Mouse (Mus musculus) subcutaneous adipose tissue, adult 2 months (tissue): ENCODE data around the gene Olfr569. TPM values are rescaled to one million over a fixed set of nuclear protein-coding genes. Genes with fewer than 3 reads are reported as not detected.

Experiments used
- polyA plus RNA-seq: library from polyadenylated mRNA; depleted of rRNA; stranded (reverse); fragments of >200 nt; gene quantifications from 2 replicates; pipeline ENCODE4 v1.2.3, GENCODE M21; 2012; ENCODE audit warnings: low replicate concordance; rRNA removed

Gene Olfr569
- polyA plus RNA-seq = not detected in 2 replicates

DNA sequence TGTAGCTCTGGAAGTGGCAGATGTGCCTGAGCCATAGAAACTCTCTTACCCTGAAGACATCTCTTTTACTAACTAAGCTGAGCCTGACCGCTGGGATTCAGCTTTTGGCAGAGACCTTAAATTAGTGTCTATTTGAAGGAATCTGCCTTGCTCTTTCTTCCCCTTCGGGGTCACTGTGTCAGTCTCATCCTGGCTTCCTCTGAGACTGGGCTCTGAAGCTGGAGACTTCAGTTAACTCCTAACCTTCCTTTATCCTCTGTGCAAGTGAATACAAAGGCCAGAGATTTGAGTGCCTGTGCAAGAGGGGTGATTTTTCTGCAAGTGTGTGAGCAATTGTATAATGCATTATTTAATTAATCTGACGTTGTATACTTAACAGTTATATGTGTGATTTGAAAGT lies at the start of gene Olfr569:
Olfr569 (minus strand) TSS at position 101 of the 400 bp plus-strand sequence.

DNA sequence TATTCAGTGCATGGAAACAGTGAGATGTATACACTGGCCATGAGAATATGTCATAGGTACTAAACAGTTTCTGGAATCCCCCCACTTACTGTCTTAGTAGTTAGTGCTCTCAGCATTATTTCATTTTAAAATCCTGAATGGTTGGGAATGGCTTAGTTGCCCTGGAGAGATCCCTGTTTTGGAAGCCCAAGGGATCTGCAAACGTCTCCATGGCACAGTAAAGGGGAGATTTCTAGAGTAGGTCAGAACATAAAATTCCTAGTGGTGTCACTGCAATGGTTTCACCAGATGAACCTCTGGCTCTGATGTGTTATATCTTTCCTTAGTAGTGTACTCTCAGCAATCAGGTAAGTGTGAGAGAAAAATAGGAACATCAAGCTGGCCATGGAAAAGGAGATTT lies 33.4 kb upstream of the Olfr569 start, which contains the start of gene Olfr572:
Olfr572 (plus strand) TSS at position 301 of the 400 bp plus-strand sequence.

DNA sequence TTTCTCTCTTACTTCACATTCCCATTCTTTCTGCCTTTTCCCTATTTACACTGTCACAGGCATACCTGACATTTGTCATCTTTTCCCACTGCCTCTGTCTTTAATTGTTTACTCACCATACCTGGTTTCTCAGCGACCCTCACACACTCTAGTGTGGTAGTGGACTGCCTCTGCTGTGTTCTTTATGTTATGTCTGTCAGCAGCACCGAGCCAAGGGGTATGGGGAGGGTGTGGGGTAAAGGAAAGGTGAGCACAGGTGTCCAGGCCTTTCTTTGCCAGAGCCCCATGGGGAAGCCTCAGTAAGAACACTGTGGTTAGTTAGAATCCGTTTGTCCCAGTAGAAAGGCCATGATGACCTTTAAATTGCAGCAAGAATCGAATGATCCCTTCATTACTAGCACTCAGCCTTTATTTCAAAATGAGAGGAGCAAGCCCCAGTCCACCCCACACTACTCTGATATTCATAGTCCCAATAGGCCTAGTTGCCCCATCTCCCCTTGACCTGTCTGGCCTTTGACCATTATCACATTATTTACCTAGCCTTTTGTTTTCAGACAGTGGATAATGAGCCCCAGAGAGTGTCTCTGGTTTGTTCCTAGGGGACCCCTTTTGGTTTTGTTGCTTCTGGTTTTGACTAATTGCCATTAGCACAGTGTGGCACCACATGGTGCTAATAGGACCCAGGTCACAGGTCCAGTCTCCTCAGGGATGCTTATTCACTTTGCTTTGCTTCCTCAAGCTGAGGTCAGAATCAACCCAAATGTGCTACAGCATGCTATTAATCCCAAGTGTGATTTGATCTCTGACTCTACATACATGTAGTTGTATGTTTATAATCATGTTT lies 26.6 kb upstream of the Olfr569 start, which contains the start of gene Olfr571:
Olfr571 (minus strand) TSS at position 505 of the 844 bp plus-strand sequence.

DNA sequence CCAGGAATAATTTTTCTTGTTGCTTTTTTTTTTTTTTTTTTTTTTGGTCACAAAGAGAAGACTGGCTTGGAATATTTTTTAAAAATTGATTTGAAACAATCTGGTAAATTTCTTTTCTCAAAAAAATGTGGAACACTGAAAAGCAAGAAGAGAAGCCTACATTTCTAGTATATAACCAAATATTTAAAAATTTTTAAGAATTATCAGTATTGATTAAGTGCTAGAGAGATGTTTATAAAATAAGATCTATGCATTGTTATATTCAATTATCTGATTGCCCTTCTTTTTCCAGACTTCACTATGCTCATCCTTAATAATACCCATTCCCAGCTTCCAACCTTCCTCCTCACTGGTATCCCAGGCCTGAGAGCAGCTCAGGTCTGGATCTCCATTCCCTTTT lies 13.9 kb downstream of the Olfr569 start, which contains the start of gene Olfr568:
Olfr568 (plus strand) TSS at position 301 of the 400 bp plus-strand sequence.

DNA sequence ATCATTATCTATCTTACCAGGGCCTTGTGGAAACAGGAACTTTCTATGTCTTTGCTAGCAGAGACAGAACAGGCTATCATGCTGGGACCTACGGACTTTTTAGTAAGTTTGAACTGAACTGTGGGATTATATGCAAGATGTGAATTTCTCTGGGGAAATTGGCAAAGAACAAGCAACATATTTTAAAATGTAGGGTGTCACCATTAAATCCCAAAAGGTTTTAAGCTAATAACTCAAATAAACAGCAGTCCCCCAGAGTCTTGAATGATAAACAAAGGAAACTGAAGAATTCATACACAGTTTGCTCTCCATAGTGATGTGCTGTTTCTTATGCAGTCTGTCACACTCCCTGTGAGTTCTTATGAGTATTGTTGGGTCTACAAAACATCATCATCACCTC lies 32.0 kb downstream of the Olfr569 start, which contains the start of gene Olfr566:
Olfr566 (minus strand) TSS at position 101 of the 400 bp plus-strand sequence.

Other genes starting within 250 kb of the Olfr569 start
- gene Olfr555, start 232.1 kb downstream of the Olfr569 start, polyA plus RNA-seq = not detected in 2 replicates
- gene Olfr556, start 226.0 kb downstream of the Olfr569 start, polyA plus RNA-seq = not detected in 2 replicates
- 41.4 and 44.2 TPM in 2 replicates for gene Trim68, start 203.6 kb downstream of the Olfr569 start, polyA plus RNA-seq
- not detected in 2 replicates for gene Olfr557, start 195.0 kb downstream of the Olfr569 start, polyA plus RNA-seq
- gene Olfr558, start 188.7 kb downstream of the Olfr569 start, polyA plus RNA-seq = 9.2 and 10.1 TPM in 2 replicates
- not detected in 2 replicates for gene Olfr33, start 171.8 kb downstream of the Olfr569 start, polyA plus RNA-seq
- gene Olfr559, start 163.4 kb downstream of the Olfr569 start, polyA plus RNA-seq = not detected in 2 replicates
- gene Olfr560, start 131.5 kb downstream of the Olfr569 start, polyA plus RNA-seq = 0.17 and 0.27 TPM in 2 replicates
- 11.4 and 14.6 TPM in 2 replicates for gene Olfr78, start 131.4 kb downstream of the Olfr569 start, polyA plus RNA-seq
- gene Olfr561, start 119.7 kb downstream of the Olfr569 start, polyA plus RNA-seq = 0.12 TPM in 1 of 2 replicates, not detected in the other
- gene Olfr564, start 87.4 kb downstream of the Olfr569 start, polyA plus RNA-seq = not detected in 2 replicates
- gene Olfr566, start 32.1 kb downstream of the Olfr569 start, polyA plus RNA-seq = not detected in 2 replicates
- not detected in 2 replicates for gene Olfr568, start 13.8 kb downstream of the Olfr569 start, polyA plus RNA-seq
- gene Olfr570, start 3.7 kb upstream of the Olfr569 start, polyA plus RNA-seq = not detected in 2 replicates
- gene Olfr571, start 26.7 kb upstream of the Olfr569 start, polyA plus RNA-seq = not detected in 2 replicates
- gene Olfr572, start 33.5 kb upstream of the Olfr569 start, polyA plus RNA-seq = not detected in 2 replicates
- not detected in 2 replicates for gene Olfr573-ps1, start 51.7 kb upstream of the Olfr569 start, polyA plus RNA-seq
- not detected in 2 replicates for gene Olfr574, start 57.6 kb upstream of the Olfr569 start, polyA plus RNA-seq
- not detected in 2 replicates for gene Olfr575, start 67.9 kb upstream of the Olfr569 start, polyA plus RNA-seq
- gene Olfr576, start 71.8 kb upstream of the Olfr569 start, polyA plus RNA-seq = not detected in 2 replicates
- gene Olfr577, start 85.1 kb upstream of the Olfr569 start, polyA plus RNA-seq = not detected in 2 replicates
- not detected in 2 replicates for gene Olfr578, start 98.4 kb upstream of the Olfr569 start, polyA plus RNA-seq
- not detected in 2 replicates for gene Olfr582, start 147.1 kb upstream of the Olfr569 start, polyA plus RNA-seq
- gene Olfr583, start 160.4 kb upstream of the Olfr569 start, polyA plus RNA-seq = not detected in 2 replicates
- not detected in 2 replicates for gene Olfr584, start 191.0 kb upstream of the Olfr569 start, polyA plus RNA-seq
- not detected in 2 replicates for gene Olfr585, start 206.8 kb upstream of the Olfr569 start, polyA plus RNA-seq
- not detected in 2 replicates for gene Olfr586, start 234.8 kb upstream of the Olfr569 start, polyA plus RNA-seq
- gene Olfr588-ps1, start 250.0 kb upstream of the Olfr569 start, polyA plus RNA-seq = not detected in 2 replicates